Mouse (Mus musculus) ES-CJ7 (cell line): ENCODE measurements around the gene Gpr142.

Experiments used
- DNase-seq: peaks from one replicate; pipeline ENCODE4 v3.0.0; 2011; ENCODE audit warnings: low read depth, low spot score

The Gpr142 gene

GRCm38 (mm10) chr11:114844464-114845220 is 45.9 kb downstream of the Gpr142 start:
- no peak for DNase-seq

DNA sequence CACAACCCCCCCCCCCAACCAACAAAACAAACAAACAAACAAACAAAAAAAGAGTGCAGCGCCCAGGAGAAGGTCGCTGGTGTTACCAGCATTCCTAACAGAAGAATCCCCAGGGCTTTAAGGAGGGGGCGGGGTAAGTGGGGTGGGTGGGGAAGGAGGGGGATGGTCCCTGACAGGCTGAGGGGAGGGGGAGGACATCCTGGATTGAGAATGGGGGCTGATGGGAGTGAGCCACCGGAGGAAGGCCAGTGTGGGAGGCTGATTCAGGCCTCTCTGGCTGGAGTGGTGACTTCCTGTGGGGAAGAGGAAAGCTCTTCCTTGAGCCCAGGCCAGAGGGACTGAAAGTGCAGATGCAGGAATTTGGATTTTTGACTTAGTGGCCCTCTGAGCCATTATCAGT is 47.6 kb downstream of the Gpr142 start:
- DNase-seq: peak; percentile 61

DNA sequence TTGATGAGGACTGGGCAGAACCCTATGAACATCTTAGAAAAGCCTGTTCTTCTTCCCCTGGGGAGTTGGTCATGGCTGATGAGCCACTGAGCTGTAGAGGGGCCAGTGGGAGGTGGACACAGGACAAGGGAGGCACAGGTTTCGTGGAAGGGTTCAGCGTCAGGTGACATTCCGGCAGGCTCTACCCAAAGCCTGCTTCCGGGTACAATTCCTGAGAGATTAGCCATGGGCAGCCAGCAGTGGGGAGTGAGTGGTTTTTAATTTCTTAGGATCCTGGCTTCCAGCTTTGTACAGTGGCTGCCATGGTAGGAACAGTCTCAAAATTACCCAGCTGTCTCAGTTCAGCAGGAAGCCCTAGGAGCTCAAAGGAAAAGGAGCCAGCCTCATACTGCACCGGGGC is 48.3 kb downstream of the Gpr142 start:
- no peak for DNase-seq

DNA sequence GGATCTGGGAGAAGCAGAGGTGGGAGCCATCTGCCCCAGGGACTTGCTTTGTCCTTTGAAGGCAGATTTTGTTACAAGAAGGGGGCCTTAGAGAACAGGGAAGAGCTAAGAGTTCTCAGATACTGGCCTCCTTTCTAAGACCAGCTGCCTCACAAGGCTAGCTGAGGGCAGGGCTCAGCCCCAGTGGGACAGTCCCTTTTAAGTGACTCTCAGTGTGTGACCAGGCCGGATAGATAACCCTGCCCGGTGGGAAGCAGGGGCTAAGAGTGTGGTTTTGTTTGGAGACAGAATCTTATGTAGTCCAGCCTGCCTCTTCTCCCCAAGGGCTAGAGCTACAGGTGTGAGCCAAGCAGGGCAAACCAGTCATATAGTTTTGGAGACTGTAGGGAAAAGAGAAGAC is 50.8 kb downstream of the Gpr142 start:
- no peak for DNase-seq

GRCm38 (mm10) chr11:114850066-114850451 is 51.3 kb downstream of the Gpr142 start:
- DNase-seq: no peak

DNA sequence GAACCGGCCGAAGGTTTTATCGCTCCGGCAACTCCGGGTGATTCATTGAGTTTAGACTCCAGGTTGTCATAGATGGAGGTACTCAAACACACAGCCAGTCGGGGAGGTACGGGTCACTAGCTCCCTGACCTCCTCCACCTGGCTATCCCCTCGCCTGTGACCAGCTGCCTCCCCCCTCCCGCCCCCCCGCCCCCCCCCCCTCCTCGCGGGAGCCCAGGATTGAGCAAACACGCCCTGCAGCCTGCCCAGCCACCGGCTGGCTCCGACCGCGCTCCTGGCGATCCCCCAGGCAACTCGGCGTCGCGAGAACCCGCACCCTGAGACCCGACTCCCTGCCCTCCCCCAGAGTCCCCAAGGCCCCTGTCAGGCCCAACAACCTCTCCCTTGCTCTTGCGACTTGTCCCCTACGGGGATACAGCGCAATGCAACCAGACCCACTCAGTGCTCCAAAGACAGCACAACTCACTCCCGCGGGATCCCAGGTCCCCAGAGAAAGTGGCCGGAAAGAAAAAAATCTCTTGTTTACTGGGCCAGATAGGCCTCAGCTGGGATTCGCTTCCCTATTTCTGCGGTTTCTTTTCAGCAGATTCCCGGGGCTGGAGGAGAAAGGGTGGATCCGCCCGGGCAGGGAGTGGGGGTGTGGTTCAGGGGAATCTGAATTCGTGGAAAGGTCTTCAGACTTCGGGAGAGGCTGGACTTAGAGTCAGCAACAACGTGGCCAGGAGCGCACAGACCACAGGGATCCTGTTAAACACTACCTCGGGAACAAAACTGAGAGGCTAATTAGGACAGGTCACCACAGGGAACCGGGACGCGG is 51.9 kb downstream of the Gpr142 start, which contains the start of gene Gprc5c:
Gene Gprc5c, plus strand, starts transcription at position 701 of the 817 bp plus-strand sequence.
- peak; percentile 39 for DNase-seq

- DNase-seq: no peak
Observed at GRCm38 (mm10) chr11:114851269-114851607, 52.5 kb downstream of the Gpr142 start.

DNA sequence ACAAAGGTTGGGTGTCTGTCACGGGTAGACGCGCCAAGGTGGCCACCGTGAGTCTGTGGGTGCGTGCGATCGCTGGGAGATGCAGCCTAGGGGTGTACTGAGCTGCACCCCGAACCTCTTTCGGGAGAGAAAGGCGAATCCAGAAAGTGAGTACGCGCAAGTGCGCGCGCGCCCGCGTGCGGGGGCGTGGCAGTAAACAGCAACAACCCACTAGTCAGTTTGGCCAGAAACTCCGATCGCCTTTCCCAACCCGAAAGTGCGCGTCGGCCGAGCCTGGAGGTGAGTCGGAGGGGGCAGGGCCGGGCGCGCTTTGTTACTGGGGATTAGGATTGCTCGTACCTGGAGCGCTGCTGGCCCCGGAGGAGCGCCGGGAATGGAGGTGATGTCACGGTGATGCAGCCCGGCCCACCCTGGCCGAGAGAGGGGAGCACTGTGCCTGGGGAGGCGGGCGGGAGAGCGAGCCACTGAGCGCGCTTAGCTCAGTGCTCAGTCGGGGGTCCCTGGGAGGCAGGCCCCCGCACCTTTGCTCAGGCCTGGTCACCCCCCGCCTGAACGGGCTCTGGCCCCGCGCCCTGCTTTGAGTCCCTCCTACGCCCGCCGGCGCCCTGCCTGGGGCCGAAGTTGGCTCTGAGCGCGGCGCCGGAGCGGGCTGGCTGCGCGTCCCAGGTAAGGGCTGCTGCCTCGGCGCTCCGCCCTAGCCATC is 53.0 kb downstream of the Gpr142 start:
- DNase-seq: peak; percentile 75

DNA sequence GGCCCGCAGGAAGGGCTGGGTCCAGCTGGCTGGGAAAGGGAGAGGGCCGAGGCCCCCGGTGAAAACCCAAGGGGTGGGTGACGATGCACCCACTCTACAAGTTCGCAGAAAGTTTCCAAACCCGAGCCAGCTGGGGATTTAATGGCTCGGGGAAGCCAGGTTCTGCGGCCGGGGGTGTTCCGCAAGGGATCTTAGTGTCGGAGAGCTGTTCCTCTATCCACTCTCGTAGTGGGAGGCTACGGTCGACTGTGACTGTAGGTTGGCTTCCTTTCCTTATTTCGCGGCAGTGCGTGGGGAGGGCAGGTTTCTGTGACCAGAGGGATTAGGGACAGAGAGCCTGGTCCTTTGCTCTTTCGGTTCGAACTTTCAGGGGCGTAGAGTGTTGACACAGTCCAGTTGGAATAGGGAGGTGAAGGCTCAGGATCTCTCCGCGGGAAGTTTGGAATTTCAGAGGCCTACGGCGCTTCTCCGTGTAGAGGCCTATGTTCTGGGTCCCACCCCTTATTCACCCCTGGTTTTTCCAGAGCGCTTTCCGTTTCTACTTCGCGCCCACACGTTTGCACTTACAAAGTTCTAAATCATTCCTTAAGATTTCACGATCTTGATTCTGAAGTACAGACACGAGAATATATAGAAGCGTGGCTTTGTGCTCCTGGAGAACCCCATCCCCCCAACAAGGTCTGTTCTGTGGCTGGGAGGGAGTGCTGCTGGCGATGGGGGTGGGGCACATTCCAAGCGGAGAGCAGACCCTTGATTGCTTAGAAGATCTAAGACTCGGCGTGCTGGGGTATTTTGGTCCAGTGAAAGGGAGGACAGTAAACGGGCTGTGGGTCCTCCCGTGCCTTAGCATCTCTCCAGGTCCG is 53.8 kb downstream of the Gpr142 start:
- peak; percentile 79 for DNase-seq

DNA sequence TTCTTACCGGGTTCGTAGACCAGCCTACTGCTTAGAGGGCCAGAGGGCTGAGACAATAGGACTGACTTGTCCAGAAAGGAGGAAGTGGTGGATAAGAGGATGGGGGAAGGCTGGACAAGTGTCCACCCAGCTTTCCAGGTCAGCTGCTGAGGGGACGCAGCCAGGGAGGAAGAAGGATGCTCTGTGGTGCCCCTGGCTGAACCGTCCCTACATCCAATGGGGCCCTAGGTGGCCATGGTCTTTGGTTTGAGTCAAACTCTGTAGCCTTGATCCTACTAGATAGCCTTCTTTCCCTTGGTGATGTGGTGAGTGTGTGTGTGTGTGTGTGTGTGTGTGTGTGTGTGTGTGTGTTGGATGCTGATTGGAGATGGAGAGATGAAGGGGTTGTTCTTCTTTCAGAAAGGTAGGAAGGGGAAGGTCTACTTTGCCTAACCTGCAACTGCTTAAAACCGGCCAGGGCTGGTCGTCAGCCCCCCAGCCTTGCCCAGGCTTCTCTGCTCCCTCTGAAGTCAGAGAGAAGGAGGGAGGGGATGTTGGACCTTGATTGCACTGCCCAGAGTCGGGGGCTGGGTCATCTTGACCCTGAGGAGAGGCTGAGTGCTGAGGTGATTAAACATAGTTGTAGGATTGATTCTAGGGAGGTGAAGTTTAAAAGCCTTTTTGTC is 54.6 kb downstream of the Gpr142 start:
- DNase-seq: no peak

DNA sequence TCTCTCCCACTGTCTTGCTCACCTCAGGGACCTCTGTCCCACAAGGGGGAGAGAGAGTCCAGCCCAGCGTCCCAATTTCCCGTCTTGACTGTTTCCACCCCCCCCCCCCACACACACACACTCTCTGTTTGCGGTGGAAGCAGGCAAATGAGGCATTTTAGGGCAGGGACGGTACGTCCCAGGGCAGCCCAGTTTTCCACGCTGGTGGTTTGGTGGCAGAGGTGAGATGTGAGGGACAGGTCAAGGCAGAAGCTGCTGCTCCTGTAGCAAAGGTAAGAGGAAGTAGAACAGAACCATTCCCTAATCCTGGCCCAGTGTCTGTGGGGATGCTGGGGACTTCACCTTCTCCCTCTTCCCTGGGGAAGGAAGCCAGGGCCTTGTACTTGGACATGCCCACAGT is 55.9 kb downstream of the Gpr142 start:
- no peak for DNase-seq

DNA sequence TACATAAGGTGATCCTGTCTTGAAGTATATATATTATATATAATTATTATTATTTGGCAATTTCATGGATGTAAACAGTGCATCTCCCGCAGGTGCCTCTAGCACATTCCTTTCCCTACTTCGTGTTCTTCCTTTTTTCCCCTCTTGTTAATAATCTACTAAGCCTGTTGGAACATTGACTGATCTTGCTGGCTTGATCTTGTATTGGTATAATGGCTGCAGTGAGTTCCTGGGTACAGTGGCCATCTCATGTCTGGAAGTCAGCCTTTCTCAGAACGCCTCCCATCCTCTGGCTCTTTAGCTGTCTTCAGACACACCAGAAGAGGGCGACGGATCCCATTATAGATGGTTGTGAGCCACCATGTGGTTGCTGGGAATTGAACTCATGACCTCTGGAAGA is 57.4 kb downstream of the Gpr142 start:
- DNase-seq: no peak
